Mouse (Mus musculus): ENCODE measurements around the gene Neil1. TPM values are rescaled to one million over a fixed set of nuclear protein-coding genes. Genes with fewer than 3 reads are reported as not detected.

Neil1 gene
- polyA plus RNA-seq (2015; fragmentation: Nextera tagmentation; extraction: Ambion mirVana): 8.2 and 8.6 TPM in 2 replicates

DNA sequence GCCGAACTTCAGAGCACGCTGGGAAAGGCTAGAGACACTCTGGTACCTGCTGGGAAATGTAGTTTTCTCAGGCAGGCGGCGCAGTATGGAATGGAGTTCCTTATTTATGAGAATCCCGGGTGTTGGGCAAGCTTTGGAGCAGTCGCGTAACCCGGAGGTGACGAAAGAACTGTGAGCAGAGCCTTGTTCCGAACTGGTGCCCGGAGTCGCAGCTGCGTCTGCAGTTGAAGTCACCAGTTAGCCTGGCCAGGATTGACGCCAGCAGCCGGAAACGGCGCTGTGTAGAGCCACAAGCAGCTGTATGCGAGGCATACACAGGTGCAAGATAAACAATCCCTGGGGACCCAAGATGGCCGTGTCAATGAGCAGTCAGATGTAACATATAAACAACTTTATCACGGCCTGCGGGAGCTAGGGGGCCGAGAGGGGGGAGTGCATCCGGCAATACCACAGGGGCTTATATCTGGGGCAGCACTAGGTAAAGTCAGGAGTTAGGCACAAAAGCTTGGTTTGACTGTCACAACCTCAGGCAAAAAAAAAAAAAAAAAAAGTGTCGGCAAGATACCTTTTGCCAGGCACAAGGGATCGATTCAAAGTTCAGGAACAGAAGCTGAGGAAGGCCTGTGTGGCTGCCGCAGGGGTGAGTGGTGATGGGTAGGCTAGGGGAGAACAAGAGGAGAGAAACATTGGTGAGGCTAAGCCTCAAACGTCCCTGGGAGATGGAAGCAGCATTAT, at the start of gene Neil1:
Neil1 (minus strand) TSS at position 162 of the 735 bp plus-strand sequence.
- ATAC-seq: peak; percentile 94
- WGBS: 1% methylated on average over 27 of the region's 27 CpGs
- peak within 1 kb of the TSS; percentile 94 for H3K4me2 ChIP-seq (ENCODE audit: low read length)
- peaks cover 16% of the 10 kb centered on the region for H3K4me1 ChIP-seq (ENCODE audit: control insufficient read depth, insufficient read depth, low read length)
- peak within 1 kb of the TSS; percentile 56 for H3K4me3 ChIP-seq (ENCODE audit: low read depth, low read length)
- peak within 1 kb of the TSS; percentile 81 for H3K9ac ChIP-seq (ENCODE audit: low read depth, low read length)
- peak within 1 kb of the TSS; percentile 90 for H3K27ac ChIP-seq (ENCODE audit: low read length)
- no peaks in the 10 kb centered on the region for H3K9me3 ChIP-seq (replicated peaks; ENCODE audit: control insufficient read depth, low read length, poor library complexity, severe bottlenecking)
- H3K27me3 ChIP-seq (ENCODE audit: control insufficient read depth, insufficient read depth, low read depth, low read length): no peaks in the 10 kb centered on the region
- 0 out of 2 replicates have a peak, but pooled peaks cover 2% of the 10 kb centered on the region for H3K36me3 ChIP-seq (ENCODE audit: control insufficient read depth, insufficient read depth, low read length)

GRCm38 (mm10) chr9:57197414-57197813, 49.3 kb upstream of the Neil1 start:
- Histone ChIP-seq H3K4me1 (ENCODE audit: control insufficient read depth, insufficient read depth, low read length) (no peaks in the 10 kb centered on the region), H3K4me2 (ENCODE audit: low read length) (no peak overlapping the region), H3K9me3 (replicated peaks; ENCODE audit: control insufficient read depth, low read length, poor library complexity, severe bottlenecking) (no peaks in the 10 kb centered on the region), H3K27ac (ENCODE audit: low read length) (no peak overlapping the region), H3K9ac (ENCODE audit: low read depth, low read length) (no peak overlapping the region), H3K27me3 (ENCODE audit: control insufficient read depth, insufficient read depth, low read depth, low read length) (no peaks in the 10 kb centered on the region; the same call in 1 of the 2 replicates), H3K4me3 (ENCODE audit: low read depth, low read length) (no peak overlapping the region), H3K36me3 (ENCODE audit: control insufficient read depth, insufficient read depth, low read length) (no peaks in the 10 kb centered on the region)
- ATAC-seq: no peak
- 70% methylated on average over 8 of the region's 8 CpGs for WGBS

- WGBS: 90% methylated on average over 3 of the region's 3 CpGs
These were observed 48.6 kb upstream of the Neil1 start for GRCm38 (mm10) chr9:57196708-57197107.

DNA sequence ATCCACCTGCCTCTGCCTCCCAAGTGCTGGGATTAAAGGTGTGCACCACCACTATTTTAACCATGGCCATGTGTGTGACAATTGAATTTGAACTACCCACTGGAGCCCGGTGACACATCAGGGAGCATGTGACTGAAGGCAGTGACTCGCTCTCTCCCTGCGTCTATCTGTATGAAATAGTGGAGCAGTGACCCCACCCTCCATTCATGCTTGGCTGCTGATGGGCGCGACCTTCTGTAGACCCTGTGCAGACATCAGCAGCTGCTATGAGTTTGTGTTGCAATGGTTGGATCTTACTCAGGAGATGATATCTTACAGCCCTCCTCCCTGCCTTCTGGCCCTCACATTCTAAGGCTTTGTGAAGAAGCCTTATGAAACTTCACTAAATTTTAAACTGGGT, 20.3 kb upstream of the Neil1 start:
- Histone ChIP-seq H3K4me3 (ENCODE audit: low read depth, low read length) (no peak overlapping the region), H3K27ac (ENCODE audit: low read length) (no peak overlapping the region), H3K4me2 (ENCODE audit: low read length) (no peak overlapping the region), H3K9ac (ENCODE audit: low read depth, low read length) (no peak overlapping the region), H3K36me3 (ENCODE audit: control insufficient read depth, insufficient read depth, low read length) (no peaks in the 10 kb centered on the region), H3K4me1 (ENCODE audit: control insufficient read depth, insufficient read depth, low read length) (no peaks in the 10 kb centered on the region), H3K9me3 (replicated peaks; ENCODE audit: control insufficient read depth, low read length, poor library complexity, severe bottlenecking) (no peaks in the 10 kb centered on the region), H3K27me3 (ENCODE audit: control insufficient read depth, insufficient read depth, low read depth, low read length) (no peaks in the 10 kb centered on the region)
- ATAC-seq: no peak
- WGBS: 86% methylated on average over 5 of the region's 5 CpGs

More at GRCm38 (mm10) chr9:57196708-57197107, 48.6 kb upstream of the Neil1 start:
- Histone ChIP-seq H3K4me1 (ENCODE audit: control insufficient read depth, insufficient read depth, low read length) (no peaks in the 10 kb centered on the region), H3K36me3 (ENCODE audit: control insufficient read depth, insufficient read depth, low read length) (no peaks in the 10 kb centered on the region), H3K27ac (ENCODE audit: low read length) (no peak overlapping the region), H3K4me2 (ENCODE audit: low read length) (no peak overlapping the region), H3K4me3 (ENCODE audit: low read depth, low read length) (no peak overlapping the region), H3K9ac (ENCODE audit: low read depth, low read length) (no peak overlapping the region), H3K27me3 (ENCODE audit: control insufficient read depth, insufficient read depth, low read depth, low read length) (no peaks in the 10 kb centered on the region; the same call in 1 of the 2 replicates), H3K9me3 (replicated peaks; ENCODE audit: control insufficient read depth, low read length, poor library complexity, severe bottlenecking) (no peaks in the 10 kb centered on the region)
- no peak for ATAC-seq

DNA sequence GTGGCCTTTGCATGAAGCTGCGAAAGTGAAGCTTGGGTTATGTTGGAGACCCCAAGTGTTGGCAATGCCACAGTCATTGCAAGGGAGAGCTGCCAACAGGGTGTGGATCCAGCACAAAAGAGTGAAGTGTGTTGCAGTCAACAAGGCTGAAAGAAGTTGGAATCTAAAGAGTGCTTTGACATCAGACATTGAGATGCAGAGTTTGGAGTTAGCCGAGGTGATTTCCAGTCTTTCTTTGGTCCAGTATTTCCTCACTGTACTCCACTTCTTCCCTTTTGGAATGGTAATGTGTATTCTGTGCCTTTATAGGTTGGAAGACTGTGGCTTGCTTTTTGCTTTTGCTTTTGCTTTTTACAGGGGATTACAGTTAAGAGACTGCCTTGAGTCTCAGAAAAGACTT, 18.1 kb upstream of the Neil1 start:
- Histone ChIP-seq H3K4me1 (ENCODE audit: control insufficient read depth, insufficient read depth, low read length) (no peaks in the 10 kb centered on the region), H3K36me3 (ENCODE audit: control insufficient read depth, insufficient read depth, low read length) (no peaks in the 10 kb centered on the region), H3K27ac (ENCODE audit: low read length) (no peak overlapping the region), H3K4me3 (ENCODE audit: low read depth, low read length) (no peak overlapping the region), H3K9me3 (replicated peaks; ENCODE audit: control insufficient read depth, low read length, poor library complexity, severe bottlenecking) (no peaks in the 10 kb centered on the region), H3K4me2 (ENCODE audit: low read length) (no peak overlapping the region), H3K27me3 (ENCODE audit: control insufficient read depth, insufficient read depth, low read depth, low read length) (no peaks in the 10 kb centered on the region), H3K9ac (ENCODE audit: low read depth, low read length) (no peak overlapping the region)
- no peak for ATAC-seq
- WGBS: 93% methylated on average over 2 of the region's 2 CpGs

DNA sequence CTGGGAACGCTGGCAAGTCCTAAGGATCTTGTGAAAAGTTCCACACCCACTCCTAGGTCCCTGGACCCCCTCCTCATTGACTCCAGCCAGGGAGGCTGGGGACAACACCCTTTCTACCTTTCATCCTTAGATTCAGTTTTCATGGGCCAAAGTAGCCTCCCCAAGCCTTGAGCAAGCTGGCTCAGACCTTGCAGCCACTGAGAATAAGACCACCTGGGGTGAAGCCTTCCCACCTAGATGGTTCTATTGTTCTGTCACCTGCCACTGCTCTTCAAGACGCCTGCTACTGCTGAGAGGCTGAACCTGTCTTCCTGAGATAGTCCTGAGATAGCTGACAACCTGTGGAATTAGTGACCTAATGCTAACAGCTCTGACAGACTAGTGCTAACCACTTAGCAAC, 15.0 kb upstream of the Neil1 start:
- no peaks in the 10 kb centered on the region for H3K9me3 ChIP-seq (replicated peaks; ENCODE audit: control insufficient read depth, low read length, poor library complexity, severe bottlenecking)
- 38% methylated on average over 2 of the region's 2 CpGs for WGBS
- no peaks in the 10 kb centered on the region for H3K36me3 ChIP-seq (ENCODE audit: control insufficient read depth, insufficient read depth, low read length)
- no peaks in the 10 kb centered on the region for H3K27me3 ChIP-seq (ENCODE audit: control insufficient read depth, insufficient read depth, low read depth, low read length)
- H3K27ac ChIP-seq (ENCODE audit: low read length): no peak overlapping the region
- no peak overlapping the region for H3K4me2 ChIP-seq (ENCODE audit: low read length)
- H3K4me1 ChIP-seq (ENCODE audit: control insufficient read depth, insufficient read depth, low read length): peaks cover 4% of the 10 kb centered on the region; the same call in 1 of the 2 replicates
- no peak overlapping the region for H3K9ac ChIP-seq (ENCODE audit: low read depth, low read length)
- no peak for ATAC-seq
- H3K4me3 ChIP-seq (ENCODE audit: low read depth, low read length): no peak overlapping the region

- no peak overlapping the region for H3K9ac ChIP-seq (ENCODE audit: low read depth, low read length)
- no peak overlapping the region for H3K27ac ChIP-seq (ENCODE audit: low read length)
- no peaks in the 10 kb centered on the region for H3K27me3 ChIP-seq (ENCODE audit: control insufficient read depth, insufficient read depth, low read depth, low read length)
- no peaks in the 10 kb centered on the region for H3K9me3 ChIP-seq (replicated peaks; ENCODE audit: control insufficient read depth, low read length, poor library complexity, severe bottlenecking)
- H3K4me3 ChIP-seq (ENCODE audit: low read depth, low read length): no peak overlapping the region
- 14% methylated on average over 3 of the region's 3 CpGs for WGBS
- H3K4me2 ChIP-seq (ENCODE audit: low read length): no peak overlapping the region
- H3K36me3 ChIP-seq (ENCODE audit: control insufficient read depth, insufficient read depth, low read length): no peaks in the 10 kb centered on the region
- H3K4me1 ChIP-seq (ENCODE audit: control insufficient read depth, insufficient read depth, low read length): peaks cover 6% of the 10 kb centered on the region
- no peak for ATAC-seq
These were observed 14.4 kb upstream of the Neil1 start for GRCm38 (mm10) chr9:57162496-57162895.

DNA sequence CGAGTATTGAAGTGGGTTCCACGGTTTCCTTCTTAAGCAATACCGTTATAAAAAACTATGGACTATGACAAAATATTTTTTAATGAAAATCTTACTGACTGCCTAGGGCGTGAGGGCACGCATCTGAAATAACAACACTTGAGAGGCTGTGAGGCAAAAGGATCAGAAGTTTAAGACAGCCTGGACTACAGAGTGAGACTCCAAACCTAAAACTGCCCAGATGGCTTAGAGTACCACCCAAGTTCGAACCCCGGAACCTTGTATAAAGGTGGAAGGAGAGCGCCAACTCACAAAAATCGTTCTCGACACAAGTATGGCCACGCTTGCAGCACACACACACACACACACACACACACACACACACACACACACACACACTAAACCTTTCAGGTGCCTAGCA, 10.4 kb upstream of the Neil1 start:
- H3K27me3 ChIP-seq (ENCODE audit: control insufficient read depth, insufficient read depth, low read depth, low read length): no peaks in the 10 kb centered on the region
- H3K27ac ChIP-seq (ENCODE audit: low read length): peak overlapping the region; percentile 75
- no peaks in the 10 kb centered on the region for H3K9me3 ChIP-seq (replicated peaks; ENCODE audit: control insufficient read depth, low read length, poor library complexity, severe bottlenecking)
- H3K4me3 ChIP-seq (ENCODE audit: low read depth, low read length): peak overlapping the region; percentile 84
- peak overlapping the region; percentile 63 for H3K9ac ChIP-seq (ENCODE audit: low read depth, low read length)
- H3K4me2 ChIP-seq (ENCODE audit: low read length): peak overlapping the region; percentile 96
- H3K4me1 ChIP-seq (ENCODE audit: control insufficient read depth, insufficient read depth, low read length): peaks cover 17% of the 10 kb centered on the region
- WGBS: 41% methylated on average over 11 of the region's 11 CpGs
- ATAC-seq: peak; percentile 29; the same call in 1 of the 2 replicates
- peaks cover 10% of the 10 kb centered on the region; the same call in 1 of the 2 replicates for H3K36me3 ChIP-seq (ENCODE audit: control insufficient read depth, insufficient read depth, low read length)

GRCm38 (mm10) chr9:57158013-57158470, 9.9 kb upstream of the Neil1 start, which contains the start of gene Commd4:
Gene Commd4 (minus strand): TSS chr9:57158331.
- Histone ChIP-seq H3K4me3 (ENCODE audit: low read depth, low read length) (peak within 1 kb of the TSS; percentile 84), H3K36me3 (ENCODE audit: control insufficient read depth, insufficient read depth, low read length) (peaks cover 10% of the 10 kb centered on the region; the same call in 1 of the 2 replicates), H3K27ac (ENCODE audit: low read length) (peak within 1 kb of the TSS; percentile 84), H3K4me1 (ENCODE audit: control insufficient read depth, insufficient read depth, low read length) (peaks cover 17% of the 10 kb centered on the region), H3K27me3 (ENCODE audit: control insufficient read depth, insufficient read depth, low read depth, low read length) (no peaks in the 10 kb centered on the region), H3K9me3 (replicated peaks; ENCODE audit: control insufficient read depth, low read length, poor library complexity, severe bottlenecking) (no peaks in the 10 kb centered on the region), H3K4me2 (ENCODE audit: low read length) (peak within 1 kb of the TSS; percentile 96), H3K9ac (ENCODE audit: low read depth, low read length) (peak within 1 kb of the TSS; percentile 90)
- under 1% methylated on average over 24 of the region's 24 CpGs for WGBS
- ATAC-seq: peak; percentile 89
